Mouse (Mus musculus): ENCODE data around the gene Dleu7. TPM values are rescaled to one million over a fixed set of nuclear protein-coding genes. Genes with fewer than 3 reads are reported as not detected.
A peak's percentile ranks its signal among the peaks of the same experiment; 100 is the strongest.

Dleu7 gene
- polyA plus RNA-seq, 1 experiment, result 0.46 TPM

DNA sequence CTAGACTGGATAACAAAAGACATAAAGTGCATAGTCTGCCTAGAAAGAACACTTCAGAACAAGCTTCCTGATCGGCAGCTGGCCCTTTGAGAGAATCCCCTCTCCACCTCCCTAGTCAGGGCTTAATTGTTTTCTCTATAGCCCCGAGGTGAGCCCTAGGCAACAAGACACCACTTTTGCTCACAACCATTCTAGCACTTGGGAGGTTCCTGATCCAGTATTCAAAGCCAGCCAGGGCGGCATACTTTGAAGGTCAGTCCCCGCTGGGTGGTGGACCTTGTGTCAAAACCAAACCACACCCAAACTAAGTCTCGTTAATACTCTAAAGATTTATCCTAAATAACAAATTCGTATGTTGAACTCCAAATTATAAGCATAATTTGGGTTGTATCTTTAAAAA, 38.6 kb upstream of the Dleu7 start:
- H3K27ac ChIP-seq (ENCODE audit: insufficient read depth, low read length), result peak overlapping the region; percentile 90

DNA sequence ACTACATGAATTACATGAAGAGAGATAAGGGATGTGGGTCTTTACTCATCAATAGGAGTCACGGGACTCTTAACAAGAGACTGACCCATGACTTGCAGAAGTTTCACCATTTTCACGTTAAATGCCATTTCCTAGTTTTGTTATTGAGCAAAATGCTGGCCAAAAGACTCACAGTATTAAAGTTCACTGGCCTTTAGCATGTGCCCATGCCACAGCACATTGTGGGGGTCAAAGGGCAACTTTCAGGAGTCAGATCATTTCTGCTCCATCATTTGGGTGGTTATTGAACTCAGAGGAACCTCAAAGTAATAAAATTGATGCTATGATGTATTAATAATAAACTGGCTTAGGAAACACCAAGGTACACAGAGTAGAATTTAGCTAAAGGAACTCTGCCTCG, 36.8 kb upstream of the Dleu7 start:
- H3K27me3 ChIP-seq (ENCODE audit: control insufficient read depth, insufficient read depth, low read length, poor library complexity, severe bottlenecking), result no peaks in the 10 kb centered on the region
- no peaks in the 10 kb centered on the region for H3K9me3 ChIP-seq (replicated peaks; ENCODE audit: control insufficient read depth, insufficient read depth, low read length, poor library complexity, severe bottlenecking)
- H3K4me3 ChIP-seq (ENCODE audit: low read depth, low read length), result no peak overlapping the region
- no peak overlapping the region for H3K9ac ChIP-seq (ENCODE audit: low read depth, poor library complexity, severe bottlenecking)
- TF ChIP-seq EP300 (IDR thresholded peaks at IDR 0.05; ENCODE audit: insufficient read depth, low read depth, low read length), result no peak
- no peak for TF ChIP-seq POLR2A (IDR thresholded peaks at IDR 0.05; ENCODE audit: insufficient read depth, low read length)
- TF ChIP-seq CTCF (IDR thresholded peaks at IDR 0.05; ENCODE audit: low read depth, low read length), result no peak
- H3K4me1 ChIP-seq (ENCODE audit: control insufficient read depth, insufficient read depth, low read length), result peaks cover 2% of the 10 kb centered on the region
- no peaks in the 10 kb centered on the region for H3K36me3 ChIP-seq (ENCODE audit: control insufficient read depth, insufficient read depth, low read length, poor library complexity, severe bottlenecking)
- H3K27ac ChIP-seq (ENCODE audit: insufficient read depth, low read length), result no peak overlapping the region

More for the DNA sequence above, 38.6 kb upstream of the Dleu7 start:
- Histone ChIP-seq H3K4me1 (ENCODE audit: control insufficient read depth, insufficient read depth, low read length) (peaks cover 2% of the 10 kb centered on the region), H3K36me3 (ENCODE audit: control insufficient read depth, insufficient read depth, low read length, poor library complexity, severe bottlenecking) (no peaks in the 10 kb centered on the region), H3K9ac (ENCODE audit: low read depth, poor library complexity, severe bottlenecking) (peak overlapping the region; percentile 85), H3K4me3 (ENCODE audit: low read depth, low read length) (peak overlapping the region; percentile 74), H3K9me3 (replicated peaks; ENCODE audit: control insufficient read depth, insufficient read depth, low read length, poor library complexity, severe bottlenecking) (no peaks in the 10 kb centered on the region), H3K27me3 (ENCODE audit: control insufficient read depth, insufficient read depth, low read length, poor library complexity, severe bottlenecking) (no peaks in the 10 kb centered on the region)
- TF ChIP-seq EP300 (IDR thresholded peaks at IDR 0.05; ENCODE audit: insufficient read depth, low read depth, low read length) (peak; percentile 75), POLR2A (IDR thresholded peaks at IDR 0.05; ENCODE audit: insufficient read depth, low read length) (no peak)

DNA sequence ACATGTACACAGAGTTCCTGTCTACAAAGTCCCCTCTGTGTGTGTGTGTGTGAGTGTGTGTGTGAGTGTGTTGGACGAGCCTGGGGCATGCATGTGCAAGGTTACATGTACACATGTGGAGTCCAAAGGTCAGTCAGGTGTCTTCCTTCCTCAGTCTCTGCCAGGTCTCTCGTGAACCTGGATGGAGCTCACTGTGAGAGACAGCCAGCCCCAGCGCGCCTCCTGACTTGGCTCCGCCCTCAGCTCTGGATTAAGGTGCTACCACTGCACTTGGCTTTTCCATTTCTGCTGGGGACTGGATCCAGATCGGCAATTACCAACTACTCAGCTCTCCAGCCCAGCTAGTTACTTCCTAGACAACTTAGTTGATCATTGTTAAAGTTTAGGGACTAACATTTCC, 35.8 kb upstream of the Dleu7 start:
- H3K27me3 ChIP-seq (ENCODE audit: control insufficient read depth, insufficient read depth, low read length, poor library complexity, severe bottlenecking), result no peaks in the 10 kb centered on the region
- no peaks in the 10 kb centered on the region for H3K9me3 ChIP-seq (replicated peaks; ENCODE audit: control insufficient read depth, insufficient read depth, low read length, poor library complexity, severe bottlenecking)
- no peak for TF ChIP-seq CTCF (IDR thresholded peaks at IDR 0.05; ENCODE audit: low read depth, low read length)
- no peak for TF ChIP-seq EP300 (IDR thresholded peaks at IDR 0.05; ENCODE audit: insufficient read depth, low read depth, low read length)
- no peak for TF ChIP-seq POLR2A (IDR thresholded peaks at IDR 0.05; ENCODE audit: insufficient read depth, low read length)
- no peak overlapping the region for H3K4me3 ChIP-seq (ENCODE audit: low read depth, low read length)
- no peak overlapping the region for H3K27ac ChIP-seq (ENCODE audit: insufficient read depth, low read length)
- no peak overlapping the region for H3K9ac ChIP-seq (ENCODE audit: low read depth, poor library complexity, severe bottlenecking)
- H3K4me1 ChIP-seq (ENCODE audit: control insufficient read depth, insufficient read depth, low read length), result peaks cover 2% of the 10 kb centered on the region
- no peaks in the 10 kb centered on the region for H3K36me3 ChIP-seq (ENCODE audit: control insufficient read depth, insufficient read depth, low read length, poor library complexity, severe bottlenecking)

DNA sequence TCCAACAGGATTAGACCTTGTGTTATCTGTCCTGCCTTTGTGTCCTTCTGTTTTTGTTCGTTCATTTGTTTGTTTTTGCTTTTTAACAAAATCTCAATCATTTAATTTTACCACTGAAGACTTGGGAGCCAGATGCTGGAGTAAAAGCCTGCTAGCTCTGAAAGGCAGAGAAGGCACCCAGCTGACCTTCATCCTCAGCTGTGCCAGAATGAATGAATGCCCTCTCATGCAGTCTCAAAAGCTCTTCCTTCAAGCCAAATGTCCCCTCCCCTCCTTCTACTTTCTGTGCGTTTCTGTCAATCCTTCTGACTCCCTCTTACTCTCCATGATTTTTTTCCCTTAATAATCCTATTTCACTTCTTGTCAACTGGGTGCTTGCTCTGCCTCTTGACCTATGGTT, 34.3 kb upstream of the Dleu7 start:
- Histone ChIP-seq H3K27me3 (ENCODE audit: control insufficient read depth, insufficient read depth, low read length, poor library complexity, severe bottlenecking) (no peaks in the 10 kb centered on the region), H3K9ac (ENCODE audit: low read depth, poor library complexity, severe bottlenecking) (no peak overlapping the region), H3K4me1 (ENCODE audit: control insufficient read depth, insufficient read depth, low read length) (peaks cover 2% of the 10 kb centered on the region), H3K36me3 (ENCODE audit: control insufficient read depth, insufficient read depth, low read length, poor library complexity, severe bottlenecking) (no peaks in the 10 kb centered on the region), H3K9me3 (replicated peaks; ENCODE audit: control insufficient read depth, insufficient read depth, low read length, poor library complexity, severe bottlenecking) (no peaks in the 10 kb centered on the region), H3K4me3 (ENCODE audit: low read depth, low read length) (no peak overlapping the region), H3K27ac (ENCODE audit: insufficient read depth, low read length) (no peak overlapping the region)
- no peak for TF ChIP-seq POLR2A (IDR thresholded peaks at IDR 0.05; ENCODE audit: insufficient read depth, low read length)
- no peak for TF ChIP-seq CTCF (IDR thresholded peaks at IDR 0.05; ENCODE audit: low read depth, low read length)
- TF ChIP-seq EP300 (IDR thresholded peaks at IDR 0.05; ENCODE audit: insufficient read depth, low read depth, low read length), result no peak

DNA sequence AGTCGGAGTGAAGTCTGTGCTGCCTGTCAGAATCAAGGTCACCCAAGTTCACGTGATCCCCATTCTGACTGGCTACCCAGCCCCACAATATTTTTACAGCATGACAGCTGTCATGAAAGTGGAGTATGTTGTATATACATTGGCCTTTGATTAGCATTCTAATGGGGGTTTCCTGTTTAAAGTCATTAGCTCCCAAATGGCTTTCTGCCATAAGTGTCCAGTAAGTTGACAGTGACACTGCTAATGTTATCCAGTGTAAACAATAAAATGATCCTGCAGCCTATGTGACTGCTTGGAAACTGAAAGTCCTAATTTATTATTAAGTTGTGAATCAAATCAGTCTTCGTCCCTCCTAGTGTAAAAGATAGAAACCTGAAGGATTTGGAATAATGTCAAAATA, 33.2 kb upstream of the Dleu7 start:
- H3K9me3 ChIP-seq (replicated peaks; ENCODE audit: control insufficient read depth, insufficient read depth, low read length, poor library complexity, severe bottlenecking), result no peaks in the 10 kb centered on the region
- H3K9ac ChIP-seq (ENCODE audit: low read depth, poor library complexity, severe bottlenecking), result no peak overlapping the region
- H3K36me3 ChIP-seq (ENCODE audit: control insufficient read depth, insufficient read depth, low read length, poor library complexity, severe bottlenecking), result no peaks in the 10 kb centered on the region
- TF ChIP-seq POLR2A (IDR thresholded peaks at IDR 0.05; ENCODE audit: insufficient read depth, low read length), result no peak
- TF ChIP-seq CTCF (IDR thresholded peaks at IDR 0.05; ENCODE audit: low read depth, low read length), result no peak
- TF ChIP-seq EP300 (IDR thresholded peaks at IDR 0.05; ENCODE audit: insufficient read depth, low read depth, low read length), result no peak
- no peak overlapping the region for H3K4me3 ChIP-seq (ENCODE audit: low read depth, low read length)
- H3K27me3 ChIP-seq (ENCODE audit: control insufficient read depth, insufficient read depth, low read length, poor library complexity, severe bottlenecking), result no peaks in the 10 kb centered on the region
- H3K4me1 ChIP-seq (ENCODE audit: control insufficient read depth, insufficient read depth, low read length), result peaks cover 2% of the 10 kb centered on the region
- no peak overlapping the region for H3K27ac ChIP-seq (ENCODE audit: insufficient read depth, low read length)

DNA sequence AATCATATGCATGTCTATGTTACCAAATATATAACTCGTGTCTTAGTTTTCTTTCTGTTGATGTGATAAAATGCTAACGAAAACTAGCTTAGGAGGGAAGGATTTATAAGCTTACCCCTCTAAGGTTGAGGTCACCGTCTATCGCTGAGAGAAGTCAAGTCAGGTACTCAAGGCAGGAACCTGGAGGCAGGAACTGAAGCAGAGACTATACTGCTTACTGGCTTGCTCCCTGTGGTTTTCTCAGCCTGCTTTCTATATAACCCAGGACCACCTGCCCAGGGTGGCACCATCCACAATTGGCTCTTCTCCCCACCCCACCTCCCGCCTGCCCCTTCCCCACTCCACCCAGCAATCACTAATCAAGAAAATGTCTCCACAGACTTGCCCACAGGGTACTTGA, 32.1 kb upstream of the Dleu7 start:
- Histone ChIP-seq H3K9me3 (replicated peaks; ENCODE audit: control insufficient read depth, insufficient read depth, low read length, poor library complexity, severe bottlenecking) (no peaks in the 10 kb centered on the region), H3K4me1 (ENCODE audit: control insufficient read depth, insufficient read depth, low read length) (peaks cover 2% of the 10 kb centered on the region), H3K36me3 (ENCODE audit: control insufficient read depth, insufficient read depth, low read length, poor library complexity, severe bottlenecking) (no peaks in the 10 kb centered on the region), H3K4me3 (ENCODE audit: low read depth, low read length) (no peak overlapping the region), H3K27ac (ENCODE audit: insufficient read depth, low read length) (no peak overlapping the region), H3K27me3 (ENCODE audit: control insufficient read depth, insufficient read depth, low read length, poor library complexity, severe bottlenecking) (no peaks in the 10 kb centered on the region), H3K9ac (ENCODE audit: low read depth, poor library complexity, severe bottlenecking) (no peak overlapping the region)
- TF ChIP-seq EP300 (IDR thresholded peaks at IDR 0.05; ENCODE audit: insufficient read depth, low read depth, low read length) (no peak), CTCF (IDR thresholded peaks at IDR 0.05; ENCODE audit: low read depth, low read length) (no peak), POLR2A (IDR thresholded peaks at IDR 0.05; ENCODE audit: insufficient read depth, low read length) (no peak)
